Mouse (Mus musculus): ENCODE measurements at regions not wholly inside any gene's neighbourhood (a gene's known extent, or its start where the extent isn't known, plus 50 kb on each side); places are given as distances from the start of the nearest gene placed in this dataset.

GRCm38 (mm10) chr6:147686927-147687326, 211.3 kb downstream of the Ccdc91 start:
- CTCF ChIA-PET, result no interaction called here

GRCm38 (mm10) chr6:147698255-147698654, 222.6 kb downstream of the Ccdc91 start:
- CTCF ChIA-PET, result no interaction called here

- CTCF ChIA-PET, result no interaction called here
These were observed 223.8 kb downstream of the Ccdc91 start for GRCm38 (mm10) chr6:147699449-147699848.

- CTCF ChIA-PET, result no interaction called here
These were observed 225.0 kb downstream of the Ccdc91 start for GRCm38 (mm10) chr6:147700629-147701028.

- CTCF ChIA-PET, result no interaction called here
These were observed 226.3 kb downstream of the Ccdc91 start for GRCm38 (mm10) chr6:147701956-147702355.

- CTCF ChIA-PET, result interaction anchor here (0.6 kb wide), 1 partner anchor 678 kb away, joined by 7 read pairs; no protein-coding TSS in a partner anchor
These were observed 228.7 kb downstream of the Ccdc91 start for GRCm38 (mm10) chr6:147704297-147704696.

- CTCF ChIA-PET, result no interaction called here
These were observed 230.3 kb downstream of the Ccdc91 start for GRCm38 (mm10) chr6:147705936-147706335.

- CTCF ChIA-PET, result no interaction called here
These were observed 231.1 kb downstream of the Ccdc91 start for GRCm38 (mm10) chr6:147706741-147707140.

- CTCF ChIA-PET, result no interaction called here
These were observed 242.6 kb downstream of the Ccdc91 start for GRCm38 (mm10) chr6:147718052-147718712.

GRCm38 (mm10) chr6:147718713-147719490, 243.3 kb downstream of the Ccdc91 start:
- CTCF ChIA-PET, result interaction anchor here (0.7 kb wide), 1 partner anchor 223 kb away, joined by 5 read pairs; no protein-coding TSS in a partner anchor

- CTCF ChIA-PET, result interaction anchor here (0.7 kb wide), 1 partner anchor 222 kb away, joined by 5 read pairs; no protein-coding TSS in a partner anchor
These were observed 243.9 kb downstream of the Ccdc91 start for GRCm38 (mm10) chr6:147719539-147719938.

- CTCF ChIA-PET, result no interaction called here
These were observed 247.7 kb downstream of the Ccdc91 start for GRCm38 (mm10) chr6:147723336-147723735.

GRCm38 (mm10) chr6:147726987-147727386, 251.4 kb downstream of the Ccdc91 start:
- CTCF ChIA-PET, result no interaction called here

- CTCF ChIA-PET, result no interaction called here
These were observed 252.3 kb downstream of the Ccdc91 start for GRCm38 (mm10) chr6:147727644-147728533.

- CTCF ChIA-PET, result no interaction called here
These were observed 254.1 kb downstream of the Ccdc91 start for GRCm38 (mm10) chr6:147729721-147730120.

- CTCF ChIA-PET, result no interaction called here
These were observed 263.1 kb downstream of the Ccdc91 start for GRCm38 (mm10) chr6:147738621-147739325.

- CTCF ChIA-PET, result no interaction called here
These were observed 265.8 kb downstream of the Ccdc91 start for GRCm38 (mm10) chr6:147741446-147741845.

- CTCF ChIA-PET, result no interaction called here
These were observed 268.5 kb downstream of the Ccdc91 start for GRCm38 (mm10) chr6:147744081-147744480.

- CTCF ChIA-PET, result no interaction called here
These were observed 270.1 kb downstream of the Ccdc91 start for GRCm38 (mm10) chr6:147745690-147746089.

GRCm38 (mm10) chr6:147747945-147748344, 272.3 kb downstream of the Ccdc91 start:
- CTCF ChIA-PET, result no interaction called here

- CTCF ChIA-PET, result no interaction called here
These were observed 276.7 kb downstream of the Ccdc91 start for GRCm38 (mm10) chr6:147752301-147752700.

GRCm38 (mm10) chr6:147753828-147754227, 278.2 kb downstream of the Ccdc91 start:
- CTCF ChIA-PET, result no interaction called here

Data from spleen, embryonic (tissue).